Mouse (Mus musculus) left cerebral cortex, postnatal 10 days (tissue): ENCODE measurements at regions not wholly inside any gene's neighbourhood (a gene's known extent, or its start where the extent isn't known, plus 50 kb on each side); places are given as distances from the start of the nearest gene placed in this dataset.

Experiments
- DNase-seq, 2 experiments: peaks; one replicate each; pipeline ENCODE4 v3.0.0; 2021 to 2022; ENCODE audit warnings: low spot score in 2 of 2, mixed read lengths in 1 of 2; ENCODE audit errors: extremely low spot score in 1 of 2
- intact Hi-C: fragments of 180-260 bp; cut with DNase I; formaldehyde crosslinking; loops from one replicate; pipeline ENCODE4 v1.15.1; 2025

GRCm38 (mm10) chr14:111212929-111213657 lies 458.1 kb upstream of the Slitrk6 start:
- no peak for DNase-seq

GRCm38 (mm10) chr14:111226926-111227325 lies 448.0 kb upstream of the Slitrk5 start:
- DNase-seq: peak in 1 of 2 experiments; percentile 14
- intact Hi-C loops: no loop called here

More at GRCm38 (mm10) chr14:111212929-111213657, 458.1 kb upstream of the Slitrk6 start:
- intact Hi-C loops: no loop called here

- intact Hi-C loops: no loop called here
These were observed 435.8 kb upstream of the Slitrk5 start for GRCm38 (mm10) chr14:111239121-111239520.

GRCm38 (mm10) chr14:111249347-111249946 lies 425.4 kb upstream of the Slitrk5 start:
- DNase-seq: peak; percentile 67 to 69
- intact Hi-C loops: no loop called here

More at GRCm38 (mm10) chr14:111239121-111239520, 435.8 kb upstream of the Slitrk5 start:
- no peak for DNase-seq

GRCm38 (mm10) chr14:111253190-111253589 lies 421.7 kb upstream of the Slitrk5 start:
- intact Hi-C loops: no loop called here
- DNase-seq: no peak

- DNase-seq: no peak
- intact Hi-C loops: no loop called here
These were observed 413.2 kb upstream of the Slitrk5 start for GRCm38 (mm10) chr14:111261696-111262095.

- intact Hi-C loops: no loop called here
These were observed 404.7 kb upstream of the Slitrk5 start for GRCm38 (mm10) chr14:111270239-111270638.

GRCm38 (mm10) chr14:111281354-111281753 lies 393.5 kb upstream of the Slitrk5 start:
- intact Hi-C loops: no loop called here
- DNase-seq: no peak

More at GRCm38 (mm10) chr14:111270239-111270638, 404.7 kb upstream of the Slitrk5 start:
- no peak for DNase-seq

GRCm38 (mm10) chr14:111283681-111284461 lies 391.0 kb upstream of the Slitrk5 start:
- intact Hi-C loops: no loop called here
- DNase-seq: no peak

GRCm38 (mm10) chr14:111285981-111286380 lies 388.9 kb upstream of the Slitrk5 start:
- DNase-seq: no peak
- intact Hi-C loops: no loop called here

GRCm38 (mm10) chr14:111295521-111295920 lies 379.4 kb upstream of the Slitrk5 start:
- intact Hi-C loops: no loop called here
- DNase-seq: no peak

GRCm38 (mm10) chr14:111297796-111298195 lies 377.1 kb upstream of the Slitrk5 start:
- intact Hi-C loops: no loop called here
- no peak for DNase-seq

GRCm38 (mm10) chr14:111330570-111330969 lies 344.3 kb upstream of the Slitrk5 start:
- no peak for DNase-seq
- intact Hi-C loops: no loop called here

GRCm38 (mm10) chr14:111353518-111353917 lies 321.4 kb upstream of the Slitrk5 start:
- no peak for DNase-seq
- intact Hi-C loops: no loop called here

- no peak for DNase-seq
- intact Hi-C loops: no loop called here
These were observed 278.1 kb upstream of the Slitrk5 start for GRCm38 (mm10) chr14:111396803-111397202.

GRCm38 (mm10) chr14:111400809-111401208 lies 274.1 kb upstream of the Slitrk5 start:
- intact Hi-C loops: no loop called here
- DNase-seq: no peak

GRCm38 (mm10) chr14:111402538-111402937 lies 272.4 kb upstream of the Slitrk5 start:
- intact Hi-C loops: no loop called here
- DNase-seq: no peak

- intact Hi-C loops: no loop called here
- DNase-seq: no peak
These were observed 271.3 kb upstream of the Slitrk5 start for GRCm38 (mm10) chr14:111403555-111403954.

GRCm38 (mm10) chr14:111413543-111413942 lies 261.4 kb upstream of the Slitrk5 start:
- no peak for DNase-seq
- intact Hi-C loops: no loop called here

GRCm38 (mm10) chr14:111418531-111418930 lies 256.4 kb upstream of the Slitrk5 start:
- no peak for DNase-seq
- intact Hi-C loops: no loop called here
